Mouse (Mus musculus) heart, embryonic 13.5 days (tissue): ENCODE measurements at regions not wholly inside any gene's neighbourhood (a gene's known extent, or its start where the extent isn't known, plus 50 kb on each side); places are given as distances from the start of the nearest gene placed in this dataset.

Experiments used
- ATAC-seq: fragments of 200-750 bp; cut with Nextera tagmentation; 2 replicates; pipeline ENCODE4 v1.8.0; 2017; ENCODE audit warnings: moderate TSS enrichment; ENCODE audit not compliant: insufficient number of reproducible peaks, low FRiP score, low TSS enrichment; ENCODE audit errors: extremely low read depth
- H3K27ac ChIP-seq: fragments of 300-500 bp; sonication (generic); replicated peaks from 2 replicates; pipeline ENCODE4 v1.5.1; 2015; ENCODE audit warnings: moderate library complexity, mild to moderate bottlenecking, inconsistent platforms
- H3K27me3 ChIP-seq: fragments of 300-500 bp; sonication (generic); replicated peaks from 2 replicates; pipeline ENCODE4 v1.6.1; 2015; ENCODE audit warnings: mild to moderate bottlenecking, inconsistent platforms
- H3K36me3 ChIP-seq: fragments of 300-500 bp; sonication (generic); 2 replicates; pipeline ENCODE4 v1.6.1; 2015; ENCODE audit warnings: mild to moderate bottlenecking, inconsistent platforms
- H3K4me1 ChIP-seq: fragments of 300-500 bp; sonication (generic); 2 replicates; pipeline ENCODE4 v1.6.1; 2015; ENCODE audit warnings: inconsistent platforms
- H3K4me2 ChIP-seq: fragments of 300-500 bp; sonication (generic); 2 replicates; pipeline ENCODE4 v1.6.1; 2015; ENCODE audit warnings: inconsistent platforms, mild to moderate bottlenecking, moderate library complexity
- H3K4me3 ChIP-seq: fragments of 300-500 bp; sonication (generic); 2 replicates; pipeline ENCODE4 v1.5.1; 2015; ENCODE audit warnings: moderate library complexity, mild to moderate bottlenecking, inconsistent platforms
- H3K9ac ChIP-seq: fragments of 300-500 bp; sonication (generic); 2 replicates; pipeline ENCODE4 v1.6.1; 2015; ENCODE audit warnings: inconsistent platforms, mild to moderate bottlenecking, moderate library complexity
- H3K9me3 ChIP-seq: fragments of 300-500 bp; sonication (generic); 2 replicates; pipeline ENCODE4 v1.6.1; 2016; ENCODE audit warnings: inconsistent platforms
- WGBS: fragments of 180-500 bp; shearing (Covaris S2); methylation state at CpG from one replicate; pipeline ENCODE4 v1.1.7; 2015; ENCODE audit warnings: mixed read lengths; 5-methylcytosine and 5-hydroxymethylcytosine counted together

DNA sequence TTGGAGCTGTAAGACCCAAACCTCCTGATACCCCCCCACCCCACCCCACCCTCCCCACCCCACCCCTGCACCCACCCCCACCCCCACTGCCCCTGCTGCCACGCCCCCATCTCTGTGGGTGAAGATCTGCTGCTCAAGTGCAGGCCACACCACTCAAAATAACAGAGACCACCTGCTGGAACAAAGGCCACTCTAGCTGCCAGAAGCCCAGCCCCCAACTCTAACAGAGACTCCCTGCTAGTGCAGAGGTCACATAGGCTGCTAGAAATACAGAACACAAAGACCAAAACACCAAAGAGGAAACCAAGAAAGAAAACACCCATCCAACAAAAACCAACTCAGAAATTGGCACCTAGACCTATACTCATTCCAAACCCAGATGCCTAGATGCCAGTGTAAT is 58.9 kb downstream of the Olfr267 start:
- no peak overlapping the region for H3K9ac ChIP-seq
- H3K4me1 ChIP-seq: no peaks in the 10 kb centered on the region
- H3K9me3 ChIP-seq: peaks cover 2% of the 10 kb centered on the region; the same call in 1 of the 2 replicates
- no peak overlapping the region for H3K4me3 ChIP-seq
- H3K4me2 ChIP-seq: no peak overlapping the region
- no peak for ATAC-seq
- H3K27ac ChIP-seq: no peak overlapping the region
- 17% methylated on average over 1 of the region's 1 CpGs for WGBS
- no peaks in the 10 kb centered on the region for H3K36me3 ChIP-seq
- no peaks in the 10 kb centered on the region for H3K27me3 ChIP-seq

DNA sequence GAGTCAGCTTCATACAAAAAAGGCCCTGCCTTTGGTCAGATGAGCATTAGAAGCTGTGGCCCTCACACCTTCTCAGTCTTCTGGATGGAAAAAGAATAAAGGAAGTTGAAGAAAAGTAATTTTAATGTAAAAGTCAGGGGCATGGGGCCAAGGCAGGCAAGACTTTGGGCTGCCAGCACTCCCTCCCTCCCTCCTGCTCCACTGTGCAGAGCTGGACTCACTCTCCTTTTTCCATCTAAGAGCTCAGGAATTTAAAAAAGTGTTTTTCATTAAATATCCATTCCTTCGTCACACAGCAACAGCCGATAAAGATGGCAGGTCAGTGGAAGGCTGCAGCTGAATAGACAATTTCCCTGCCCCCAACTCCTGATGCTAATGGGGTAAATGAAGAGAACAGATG is 61.1 kb downstream of the Olfr267 start:
- no peaks in the 10 kb centered on the region for H3K27me3 ChIP-seq
- no peak overlapping the region for H3K4me3 ChIP-seq
- H3K36me3 ChIP-seq: no peaks in the 10 kb centered on the region
- peaks cover 2% of the 10 kb centered on the region; the same call in 1 of the 2 replicates for H3K9me3 ChIP-seq
- H3K27ac ChIP-seq: no peak overlapping the region
- no peak overlapping the region for H3K4me2 ChIP-seq
- WGBS: 53% methylated on average over 2 of the region's 2 CpGs
- H3K4me1 ChIP-seq: no peaks in the 10 kb centered on the region
- ATAC-seq: no peak
- no peak overlapping the region for H3K9ac ChIP-seq

GRCm38 (mm10) chr4:58722772-58723171 is 64.7 kb downstream of the Olfr267 start:
- Histone ChIP-seq H3K9ac (no peak overlapping the region), H3K4me2 (no peak overlapping the region), H3K36me3 (no peaks in the 10 kb centered on the region), H3K27ac (no peak overlapping the region), H3K4me3 (no peak overlapping the region), H3K9me3 (no peaks in the 10 kb centered on the region), H3K27me3 (no peaks in the 10 kb centered on the region), H3K4me1 (no peaks in the 10 kb centered on the region)
- WGBS: 58% methylated on average over 9 of the region's 9 CpGs
- ATAC-seq: no peak

DNA sequence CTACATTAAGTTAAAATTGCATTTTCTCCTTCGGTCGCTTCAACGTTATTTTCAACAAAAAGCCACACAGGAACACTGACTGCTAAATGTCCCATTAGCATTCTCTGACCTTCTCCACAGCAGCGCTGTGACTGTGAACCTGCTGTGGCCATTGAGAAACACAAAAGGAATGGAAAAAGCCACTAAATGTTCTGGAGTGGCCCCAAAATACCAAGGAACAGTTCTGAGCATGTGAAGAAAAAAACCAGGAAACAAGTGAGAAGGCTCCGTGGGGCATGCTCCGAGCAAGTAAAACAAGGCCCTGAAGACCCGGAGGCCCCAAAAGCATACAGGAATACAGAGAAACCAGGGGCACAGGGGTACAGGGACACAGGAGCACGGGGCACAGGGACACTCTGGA is 66.8 kb downstream of the Olfr267 start:
- no peaks in the 10 kb centered on the region for H3K4me1 ChIP-seq
- H3K36me3 ChIP-seq: no peaks in the 10 kb centered on the region
- H3K27ac ChIP-seq: no peak overlapping the region
- no peaks in the 10 kb centered on the region for H3K9me3 ChIP-seq
- H3K4me2 ChIP-seq: no peak overlapping the region
- ATAC-seq: no peak
- H3K4me3 ChIP-seq: no peak overlapping the region
- no peak overlapping the region for H3K9ac ChIP-seq
- H3K27me3 ChIP-seq: peaks cover 5% of the 10 kb centered on the region; the same call in 1 of the 2 replicates
- WGBS: 81% methylated on average over 8 of the region's 8 CpGs

- Histone ChIP-seq H3K27me3 (peaks cover 5% of the 10 kb centered on the region; the same call in 1 of the 2 replicates), H3K4me3 (no peak overlapping the region), H3K9me3 (no peaks in the 10 kb centered on the region), H3K36me3 (no peaks in the 10 kb centered on the region), H3K27ac (no peak overlapping the region), H3K4me2 (no peak overlapping the region), H3K9ac (no peak overlapping the region), H3K4me1 (peaks cover 6% of the 10 kb centered on the region; the same call in 1 of the 2 replicates)
- ATAC-seq: no peak
- WGBS: 49% methylated on average over 11 of the region's 11 CpGs
Observed at GRCm38 (mm10) chr4:58716426-58716825, 71.1 kb downstream of the Olfr267 start.

- H3K9me3 ChIP-seq: no peaks in the 10 kb centered on the region
- 76% methylated on average over 8 of the region's 8 CpGs for WGBS
- H3K27me3 ChIP-seq: peaks cover 5% of the 10 kb centered on the region; the same call in 1 of the 2 replicates
- H3K27ac ChIP-seq: no peak overlapping the region
- H3K4me3 ChIP-seq: no peak overlapping the region
- peaks cover 6% of the 10 kb centered on the region; the same call in 1 of the 2 replicates for H3K4me1 ChIP-seq
- no peak for ATAC-seq
- no peak overlapping the region for H3K9ac ChIP-seq
- H3K4me2 ChIP-seq: no peak overlapping the region
- no peaks in the 10 kb centered on the region for H3K36me3 ChIP-seq
Observed at GRCm38 (mm10) chr4:58715846-58716245, 71.7 kb downstream of the Olfr267 start.

DNA sequence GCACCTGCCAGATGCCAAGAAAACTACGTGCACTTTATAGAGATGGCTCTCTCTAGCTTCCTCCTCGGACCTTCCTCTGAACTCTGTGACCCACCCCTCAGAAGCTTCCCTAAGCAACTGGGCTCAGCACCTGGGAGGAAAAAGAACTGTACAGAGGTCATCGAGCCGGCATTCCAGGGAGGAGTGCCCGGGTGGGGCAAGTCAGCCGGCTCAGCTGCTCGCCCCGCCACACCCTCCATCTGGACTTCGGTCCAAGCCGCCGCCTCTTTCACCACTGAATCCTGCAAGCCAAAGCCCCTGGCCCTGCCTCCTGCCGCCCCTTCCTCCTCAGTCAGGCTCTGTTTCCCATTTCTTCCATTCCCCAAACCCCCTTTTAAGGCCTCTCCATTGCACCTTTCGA is 73.3 kb downstream of the Olfr267 start:
- H3K27me3 ChIP-seq: peaks cover 5% of the 10 kb centered on the region; the same call in 1 of the 2 replicates

GRCm38 (mm10) chr4:58712875-58713274 is 74.6 kb downstream of the Olfr267 start:
- Histone ChIP-seq H3K36me3 (no peaks in the 10 kb centered on the region), H3K4me3 (no peak overlapping the region), H3K27ac (no peak overlapping the region), H3K9ac (no peak overlapping the region), H3K9me3 (peaks cover 6% of the 10 kb centered on the region; the same call in 1 of the 2 replicates), H3K4me1 (peaks cover 6% of the 10 kb centered on the region; the same call in 1 of the 2 replicates), H3K4me2 (no peak overlapping the region), H3K27me3 (peaks cover 5% of the 10 kb centered on the region; the same call in 1 of the 2 replicates)
- WGBS: 60% methylated on average over 2 of the region's 2 CpGs
- ATAC-seq: no peak

More for the DNA sequence above, 73.3 kb downstream of the Olfr267 start:
- Histone ChIP-seq H3K9me3 (0 out of 2 replicates have a peak, but pooled peaks cover under 1% of the 10 kb centered on the region), H3K4me2 (no peak overlapping the region), H3K27ac (no peak overlapping the region), H3K9ac (no peak overlapping the region), H3K36me3 (no peaks in the 10 kb centered on the region), H3K4me1 (peaks cover 6% of the 10 kb centered on the region; the same call in 1 of the 2 replicates), H3K4me3 (no peak overlapping the region)
- ATAC-seq: no peak
- 51% methylated on average over 13 of the region's 13 CpGs for WGBS

DNA sequence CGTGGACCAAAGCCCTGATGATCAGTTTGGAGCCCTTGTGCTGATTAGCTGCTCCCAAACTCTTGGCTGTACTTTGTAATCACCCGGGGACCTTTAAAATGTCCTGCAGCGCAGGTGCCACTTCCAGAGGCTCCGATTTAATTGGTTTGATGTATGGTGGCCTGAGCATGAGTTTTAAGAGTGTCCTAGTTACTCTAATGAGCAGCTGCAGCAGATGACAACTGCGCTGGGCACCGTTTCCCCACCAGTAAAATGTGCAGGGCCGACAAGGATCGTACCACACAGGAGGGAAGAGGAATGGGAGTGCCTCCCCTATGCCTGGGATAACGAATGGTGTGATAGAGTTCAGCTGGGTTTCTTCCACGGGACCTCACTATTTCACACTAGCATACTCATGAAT is 75.3 kb downstream of the Olfr267 start:
- Histone ChIP-seq H3K9me3 (peaks cover 6% of the 10 kb centered on the region; the same call in 1 of the 2 replicates), H3K36me3 (no peaks in the 10 kb centered on the region), H3K27me3 (peaks cover 5% of the 10 kb centered on the region; the same call in 1 of the 2 replicates), H3K4me2 (no peak overlapping the region), H3K27ac (no peak overlapping the region), H3K4me1 (peaks cover 6% of the 10 kb centered on the region; the same call in 1 of the 2 replicates), H3K9ac (no peak overlapping the region), H3K4me3 (no peak overlapping the region)
- ATAC-seq: no peak
- 74% methylated on average over 10 of the region's 10 CpGs for WGBS

GRCm38 (mm10) chr4:58699236-58699798 is 88.2 kb downstream of the Olfr267 start:
- no peaks in the 10 kb centered on the region for H3K27me3 ChIP-seq
- no peak overlapping the region for H3K9ac ChIP-seq
- no peaks in the 10 kb centered on the region for H3K4me1 ChIP-seq
- H3K4me3 ChIP-seq: no peak overlapping the region
- WGBS: 80% methylated on average over 11 of the region's 11 CpGs
- H3K9me3 ChIP-seq: no peaks in the 10 kb centered on the region
- H3K27ac ChIP-seq: no peak overlapping the region
- H3K36me3 ChIP-seq: no peaks in the 10 kb centered on the region
- no peak overlapping the region for H3K4me2 ChIP-seq
- ATAC-seq: no peak

GRCm38 (mm10) chr4:58698828-58699227 is 88.7 kb downstream of the Olfr267 start:
- H3K4me1 ChIP-seq: no peaks in the 10 kb centered on the region
- no peak overlapping the region for H3K4me2 ChIP-seq
- H3K36me3 ChIP-seq: no peaks in the 10 kb centered on the region
- no peaks in the 10 kb centered on the region for H3K27me3 ChIP-seq
- no peaks in the 10 kb centered on the region for H3K9me3 ChIP-seq
- H3K27ac ChIP-seq: no peak overlapping the region
- no peak for ATAC-seq
- WGBS: 49% methylated on average over 5 of the region's 5 CpGs
- H3K4me3 ChIP-seq: no peak overlapping the region
- H3K9ac ChIP-seq: no peak overlapping the region

DNA sequence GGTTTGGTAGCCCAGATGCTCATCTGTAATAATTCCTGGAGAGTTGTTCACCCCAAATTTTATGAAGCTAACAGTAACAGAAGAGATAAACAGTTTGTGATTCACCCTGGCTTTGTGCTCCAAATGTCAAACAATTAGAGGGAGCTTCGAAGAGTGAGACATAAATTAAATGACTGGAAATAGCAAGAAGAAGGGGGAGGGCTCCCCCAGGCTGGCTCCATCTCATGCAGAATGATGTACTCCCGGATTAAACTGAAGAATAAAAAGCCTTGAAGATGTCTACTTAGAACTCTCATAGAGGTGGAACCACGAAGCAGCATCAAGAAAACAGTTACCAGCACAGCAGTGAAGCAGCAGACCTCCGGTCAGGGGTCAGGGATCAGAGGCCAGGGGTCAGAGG is 90.8 kb downstream of the Olfr267 start:
- no peak overlapping the region for H3K4me3 ChIP-seq
- H3K4me2 ChIP-seq: no peak overlapping the region
- no peaks in the 10 kb centered on the region for H3K27me3 ChIP-seq
- 71% methylated on average over 4 of the region's 4 CpGs for WGBS
- ATAC-seq: no peak
- no peaks in the 10 kb centered on the region for H3K9me3 ChIP-seq
- no peaks in the 10 kb centered on the region for H3K36me3 ChIP-seq
- no peaks in the 10 kb centered on the region for H3K4me1 ChIP-seq
- H3K9ac ChIP-seq: no peak overlapping the region
- H3K27ac ChIP-seq: no peak overlapping the region
